Mouse (Mus musculus) ES-E14 (cell line): ENCODE results near the gene Cyth1. TPM values are rescaled to one million over a fixed set of nuclear protein-coding genes. Genes with fewer than 3 reads are reported as not detected.

ENCODE experiments used
- DNase-seq: peaks from one replicate; pipeline ENCODE4 v3.0.0-alpha.2; 2013; ENCODE audit warnings: low read depth, low spot score
- H3K27ac ChIP-seq: 2 replicates; pipeline ENCODE4 v1.5.1; 2012; ENCODE audit warnings: low read depth, mild to moderate bottlenecking, low read length, moderate library complexity, mixed read lengths; ENCODE audit not compliant: poor library complexity, insufficient read depth, severe bottlenecking
- H3K36me3 ChIP-seq: 2 replicates; pipeline ENCODE4 v1.6.1; 2012; ENCODE audit warnings: mild to moderate bottlenecking, low read length, moderate library complexity, mixed read lengths; ENCODE audit not compliant: control insufficient read depth, poor library complexity, insufficient read depth, severe bottlenecking
- H3K4me1 ChIP-seq, 2 experiments: fragments of 150-350 bp in 1 of 2; sonication (generic) in 1 of 2; 2 replicates each; pipeline ENCODE4 v1.6.1; 2012; ENCODE audit warnings: low read length in 2 of 2, mild to moderate bottlenecking in 1 of 2, mixed read lengths in 1 of 2; ENCODE audit not compliant: control insufficient read depth in 2 of 2, insufficient read depth in 2 of 2, poor library complexity in 1 of 2
- H3K4me3 ChIP-seq, 2 experiments: fragments of 150-350 bp in 1 of 2; sonication (generic) in 1 of 2; 2 replicates each; pipeline ENCODE4 v1.5.1; 2012; ENCODE audit warnings: low read length in 2 of 2, low read depth in 1 of 2, mild to moderate bottlenecking in 1 of 2, mixed read lengths in 1 of 2; ENCODE audit not compliant: insufficient read depth in 1 of 2, poor library complexity in 1 of 2, severe bottlenecking in 1 of 2
- H3K9ac ChIP-seq: 2 replicates; pipeline ENCODE4 v1.6.1; 2012; ENCODE audit warnings: low read depth, mild to moderate bottlenecking, low read length, mixed read lengths; ENCODE audit not compliant: poor library complexity, insufficient read depth, severe bottlenecking
- H3K9me3 ChIP-seq: fragments of 150-350 bp; sonication (generic); 2 replicates; pipeline ENCODE4 v1.6.1; 2012; ENCODE audit warnings: low read depth, mild to moderate bottlenecking, low read length; ENCODE audit not compliant: control insufficient read depth, insufficient read depth
- CHD2 ChIP-seq: IDR thresholded peaks from 2 replicates; pipeline ENCODE4 v1.6.1; 2014; ENCODE audit warnings: mild to moderate bottlenecking, low read depth, low read length, inconsistent platforms
- HCFC1 ChIP-seq: IDR thresholded peaks from 2 replicates; pipeline ENCODE4 v1.6.1; 2012; ENCODE audit warnings: low read length, inconsistent platforms, borderline replicate concordance; ENCODE audit not compliant: insufficient read depth
- MAFK ChIP-seq: IDR thresholded peaks from 2 replicates; pipeline ENCODE4 v1.6.1; 2014; ENCODE audit warnings: mild to moderate bottlenecking, low read depth, low read length, inconsistent platforms; ENCODE audit not compliant: insufficient read depth
- ZC3H11A ChIP-seq: IDR thresholded peaks from 2 replicates; pipeline ENCODE4 v1.6.1; 2012; ENCODE audit warnings: low read depth, mild to moderate bottlenecking, inconsistent platforms, low read length, borderline replicate concordance
- ZNF384 ChIP-seq: IDR thresholded peaks from 2 replicates; pipeline ENCODE4 v1.6.1; 2012; ENCODE audit warnings: low read depth, low read length, inconsistent platforms
- in situ Hi-C, 2 experiments: fragments of 600-800 bp; cut with MboI; formaldehyde crosslinking; loops; one replicate each; pipeline ENCODE4 v1.15.1; 2025; ENCODE audit warnings: low sequenced_read_pairs in 2 of 2, inconsistent platforms in 1 of 2; ENCODE audit not compliant: unreplicated experiment in 2 of 2
- total RNA-seq: library from RNA; depleted of rRNA; stranded (reverse); fragments of 300-350 nt; gene quantifications from 2 replicates; pipeline ENCODE4 v1.2.3, GENCODE M21; 2012

Cyth1 gene
- total RNA-seq, 1 experiment, result 6.3 TPM

GRCm38 (mm10) chr11:118286434-118286833 lies 38.0 kb upstream of the Cyth1 start:
- H3K4me3 ChIP-seq, result no peak overlapping the region
- no peaks in the 10 kb centered on the region for H3K4me1 ChIP-seq
- H3K36me3 ChIP-seq, result peaks cover 55% of the 10 kb centered on the region
- no peak overlapping the region for H3K27ac ChIP-seq
- TF ChIP-seq MAFK, result no peak
- no peak for TF ChIP-seq HCFC1
- TF ChIP-seq ZNF384, result no peak
- TF ChIP-seq ZC3H11A, result no peak
- TF ChIP-seq CHD2, result no peak
- no peak overlapping the region for H3K9ac ChIP-seq
- DNase-seq, result no peak
- in situ Hi-C loops, result no loop called here
- no peaks in the 10 kb centered on the region for H3K9me3 ChIP-seq

GRCm38 (mm10) chr11:118285791-118286190 lies 37.4 kb upstream of the Cyth1 start:
- Histone ChIP-seq H3K9ac (no peak overlapping the region), H3K9me3 (no peaks in the 10 kb centered on the region), H3K27ac (no peak overlapping the region), H3K4me1 (no peaks in the 10 kb centered on the region), H3K4me3 (no peak overlapping the region), H3K36me3 (peaks cover 57% of the 10 kb centered on the region)
- in situ Hi-C loops, result no loop called here
- no peak for DNase-seq
- TF ChIP-seq HCFC1 (no peak), ZNF384 (no peak), ZC3H11A (no peak), CHD2 (no peak), MAFK (no peak)

GRCm38 (mm10) chr11:118280218-118280617 lies 31.8 kb upstream of the Cyth1 start:
- H3K27ac ChIP-seq, result no peak overlapping the region
- H3K4me3 ChIP-seq, result no peak overlapping the region
- no peak overlapping the region for H3K9ac ChIP-seq
- peaks cover 83% of the 10 kb centered on the region for H3K36me3 ChIP-seq
- peaks cover 0 to 5% of the 10 kb centered on the region in 2 experiments; a peak in 1 of 4 replicates for H3K4me1 ChIP-seq
- TF ChIP-seq CHD2 (no peak), ZNF384 (no peak), MAFK (no peak), ZC3H11A (no peak)
- DNase-seq, result no peak
- in situ Hi-C loops, result no loop called here
- no peaks in the 10 kb centered on the region for H3K9me3 ChIP-seq

GRCm38 (mm10) chr11:118276328-118276727 lies 27.9 kb upstream of the Cyth1 start:
- in situ Hi-C loops, result no loop called here
- Histone ChIP-seq H3K4me3 (no peak overlapping the region), H3K9ac (no peak overlapping the region), H3K9me3 (no peaks in the 10 kb centered on the region), H3K27ac (no peak overlapping the region), H3K36me3 (peaks cover 78% of the 10 kb centered on the region), H3K4me1 (peaks cover 0 to 5% of the 10 kb centered on the region in 2 experiments; a peak in 1 of 4 replicates)
- no peak for TF ChIP-seq CHD2
- no peak for DNase-seq

GRCm38 (mm10) chr11:118275092-118275491 lies 26.7 kb upstream of the Cyth1 start:
- no peak for DNase-seq
- no peak overlapping the region for H3K4me3 ChIP-seq
- H3K36me3 ChIP-seq, result peaks cover 79% of the 10 kb centered on the region
- H3K9me3 ChIP-seq, result no peaks in the 10 kb centered on the region
- H3K4me1 ChIP-seq, result peaks cover 0 to 5% of the 10 kb centered on the region in 2 experiments; a peak in 1 of 4 replicates
- H3K27ac ChIP-seq, result no peak overlapping the region
- H3K9ac ChIP-seq, result no peak overlapping the region
- in situ Hi-C loops, result no loop called here
- TF ChIP-seq CHD2 (no peak), MAFK (no peak)
